Mouse (Mus musculus): ENCODE data around the gene Ccl6.

GRCm38 (mm10) chr11:83605535-83605934, 12.6 kb upstream of the Ccl6 start:
- no peak for TF ChIP-seq POLR2A (IDR thresholded peaks at IDR 0.05; ENCODE audit: extremely low read depth, insufficient read depth, low read length)
- TF ChIP-seq CTCF (IDR thresholded peaks at IDR 0.05; ENCODE audit: extremely low read depth, insufficient read depth, low read length), result no peak

Data from cortical plate, adult 2 months (tissue).